Mouse (Mus musculus) liver, adult (tissue): ENCODE measurements around the gene Trim8.

Experiments
- GATA4 ChIP-seq: IDR thresholded peaks from 2 replicates; pipeline ENCODE4 v1.6.1; 2014; ENCODE audit warnings: mild to moderate bottlenecking, low read length; ENCODE audit not compliant: insufficient replicate concordance

The Trim8 gene

DNA sequence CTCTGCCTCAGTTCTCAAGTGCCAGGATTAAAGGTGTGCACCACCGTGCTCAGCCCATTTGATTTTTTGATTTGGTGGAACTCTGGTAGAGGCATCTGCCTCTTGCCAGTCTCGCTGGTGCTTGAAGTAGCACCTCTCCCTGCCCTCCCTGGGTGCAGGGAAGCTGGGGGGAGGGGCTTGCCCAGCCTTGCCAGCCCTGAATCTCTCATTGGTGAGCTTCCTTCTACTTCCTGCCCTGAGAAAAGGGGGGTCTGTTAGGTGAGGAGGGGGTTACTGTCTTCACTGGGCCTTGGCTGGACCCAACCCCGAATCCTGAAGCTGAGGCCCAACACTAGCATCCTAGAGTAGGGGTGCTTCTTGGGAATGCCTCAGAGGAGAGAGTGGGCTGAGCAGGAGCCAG is 7.2 kb downstream of the Trim8 start:
- no peak for TF ChIP-seq GATA4

DNA sequence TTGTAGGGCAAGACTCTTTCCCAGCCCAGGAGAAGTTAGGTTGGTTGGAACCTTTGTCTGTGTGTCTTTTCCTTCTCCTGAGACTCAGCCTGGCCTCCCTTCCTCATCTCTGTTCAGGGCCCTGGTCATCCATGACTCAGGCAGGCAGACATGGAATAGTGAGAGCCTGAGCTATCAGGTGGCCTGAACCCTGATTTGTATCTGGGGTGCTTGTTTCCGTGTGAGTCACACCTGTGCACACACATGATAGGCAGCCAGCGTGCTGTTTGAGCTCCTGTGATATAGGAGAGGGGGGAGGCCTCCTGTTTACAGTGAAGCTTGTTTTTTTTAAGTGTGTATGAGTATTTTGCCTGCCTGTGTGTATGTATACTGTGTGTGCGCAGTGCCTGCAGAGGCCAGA is 7.7 kb downstream of the Trim8 start:
- TF ChIP-seq GATA4, result no peak

DNA sequence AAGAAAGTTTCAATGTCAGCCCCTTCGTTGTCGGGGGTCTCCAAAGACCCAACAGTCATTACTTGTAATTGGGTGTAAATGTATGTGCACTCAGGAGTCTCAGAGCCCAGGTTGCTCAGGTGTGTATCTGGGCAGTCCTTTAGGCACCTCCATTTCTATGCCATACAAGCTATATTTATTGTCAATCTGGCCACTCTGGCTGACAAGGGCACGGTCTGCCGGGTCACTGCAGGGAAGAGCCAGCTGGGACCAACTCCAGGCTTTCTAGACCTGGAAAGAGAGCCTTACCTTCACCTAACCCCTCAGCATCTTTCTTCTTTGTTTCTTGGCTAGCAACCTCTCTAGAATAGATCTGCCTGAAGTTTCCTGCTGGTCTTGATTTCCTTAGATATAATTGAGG is 8.2 kb downstream of the Trim8 start:
- no peak for TF ChIP-seq GATA4

DNA sequence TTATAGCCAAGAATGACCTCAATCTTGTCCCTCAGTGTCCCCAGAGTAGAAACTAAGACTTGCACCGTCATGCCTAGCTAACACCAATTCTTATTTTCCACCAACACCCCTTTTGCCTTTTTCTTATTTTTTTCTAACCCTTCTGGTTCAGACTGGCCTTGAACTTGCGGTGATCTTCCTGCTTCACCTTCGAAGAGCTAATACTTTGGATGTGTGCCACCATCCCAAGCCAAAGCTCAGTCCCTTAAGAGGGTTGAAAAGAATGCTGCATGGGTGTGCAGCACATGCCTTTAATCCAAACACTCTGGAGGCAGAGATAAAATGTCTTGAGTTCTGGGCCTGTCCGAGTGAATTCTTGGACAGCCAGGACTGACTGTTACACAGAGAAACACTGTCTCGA is 8.9 kb downstream of the Trim8 start:
- no peak for TF ChIP-seq GATA4

DNA sequence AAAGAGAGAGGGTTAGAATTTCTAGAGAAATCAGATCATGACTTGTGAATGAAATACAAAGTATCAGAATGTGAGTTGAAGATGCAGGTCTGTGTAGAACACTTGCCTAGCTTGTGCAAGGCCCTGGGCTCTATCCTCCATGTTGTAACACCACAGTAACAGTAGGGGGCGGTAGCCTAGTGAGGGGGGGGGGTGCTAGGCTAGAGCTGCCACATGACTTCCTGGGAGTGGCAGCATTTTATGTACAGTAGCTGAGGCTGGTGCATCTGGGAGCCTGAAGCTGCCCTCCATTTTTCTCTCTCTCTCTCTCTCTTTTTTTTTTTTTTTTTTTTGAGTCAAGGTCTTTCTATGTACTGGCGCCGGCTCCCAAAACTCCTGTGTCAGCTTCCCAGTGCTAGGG is 9.3 kb downstream of the Trim8 start:
- no peak for TF ChIP-seq GATA4

DNA sequence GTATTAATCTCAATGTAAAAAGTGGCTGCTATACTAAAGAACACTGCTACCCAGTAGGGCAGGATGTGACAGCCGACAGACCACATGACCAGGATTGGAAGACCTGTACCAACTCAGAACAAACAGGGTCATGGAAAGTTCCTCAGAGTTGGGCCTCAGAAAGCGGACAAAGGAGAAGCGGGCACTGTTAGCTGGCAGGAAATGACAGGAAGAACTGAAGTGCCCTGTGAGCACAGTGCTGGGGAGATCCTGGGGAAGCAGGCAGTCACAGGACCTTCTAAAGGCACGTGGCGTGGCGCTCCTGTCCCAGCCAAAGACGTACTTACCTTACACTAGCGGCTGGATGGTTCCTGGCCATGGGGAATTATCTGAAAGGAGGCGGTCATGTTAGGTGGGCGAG is 9.8 kb downstream of the Trim8 start:
- TF ChIP-seq GATA4, result no peak

DNA sequence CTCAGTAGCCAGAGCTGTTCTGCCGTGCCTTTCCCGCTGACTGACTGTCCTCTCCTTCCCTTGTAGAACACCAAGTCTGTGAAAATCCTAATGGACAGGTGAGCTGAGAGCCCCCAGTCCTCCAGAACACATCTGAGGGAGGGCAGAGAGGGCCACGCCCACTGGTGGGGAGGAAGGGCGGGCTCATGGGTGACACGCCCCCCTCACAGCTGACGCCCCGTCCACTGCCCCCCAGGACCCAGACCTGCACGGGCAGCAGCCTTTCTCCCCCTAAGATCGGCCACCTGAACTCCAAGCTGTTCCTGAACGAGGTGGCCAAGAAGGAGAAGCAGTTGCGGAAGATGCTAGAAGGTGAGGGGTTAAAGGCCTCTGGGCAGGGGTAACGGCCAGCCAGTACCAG is 12.9 kb downstream of the Trim8 start:
- no peak for TF ChIP-seq GATA4

DNA sequence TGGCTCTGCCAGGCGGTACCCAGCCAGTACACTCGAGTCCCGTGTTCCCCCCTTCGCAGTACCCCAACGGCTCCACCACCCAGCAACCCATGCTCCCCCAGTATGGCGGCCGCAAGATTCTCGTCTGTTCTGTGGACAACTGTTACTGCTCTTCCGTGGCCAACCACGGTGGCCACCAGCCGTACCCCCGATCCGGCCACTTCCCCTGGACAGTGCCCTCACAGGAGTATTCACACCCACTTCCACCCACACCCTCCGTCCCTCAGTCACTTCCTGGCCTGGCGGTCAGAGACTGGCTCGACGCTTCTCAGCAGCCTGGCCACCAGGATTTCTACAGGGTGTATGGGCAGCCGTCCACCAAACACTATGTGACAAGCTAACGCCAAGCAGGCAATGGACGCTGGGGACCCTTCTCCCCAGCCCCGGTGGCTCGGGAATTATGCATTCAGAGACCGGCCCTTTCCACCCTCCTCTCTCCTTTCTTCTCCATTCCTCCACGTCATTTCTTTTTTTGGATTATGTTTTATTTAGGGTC is 13.9 kb downstream of the Trim8 start:
- TF ChIP-seq GATA4, result no peak

DNA sequence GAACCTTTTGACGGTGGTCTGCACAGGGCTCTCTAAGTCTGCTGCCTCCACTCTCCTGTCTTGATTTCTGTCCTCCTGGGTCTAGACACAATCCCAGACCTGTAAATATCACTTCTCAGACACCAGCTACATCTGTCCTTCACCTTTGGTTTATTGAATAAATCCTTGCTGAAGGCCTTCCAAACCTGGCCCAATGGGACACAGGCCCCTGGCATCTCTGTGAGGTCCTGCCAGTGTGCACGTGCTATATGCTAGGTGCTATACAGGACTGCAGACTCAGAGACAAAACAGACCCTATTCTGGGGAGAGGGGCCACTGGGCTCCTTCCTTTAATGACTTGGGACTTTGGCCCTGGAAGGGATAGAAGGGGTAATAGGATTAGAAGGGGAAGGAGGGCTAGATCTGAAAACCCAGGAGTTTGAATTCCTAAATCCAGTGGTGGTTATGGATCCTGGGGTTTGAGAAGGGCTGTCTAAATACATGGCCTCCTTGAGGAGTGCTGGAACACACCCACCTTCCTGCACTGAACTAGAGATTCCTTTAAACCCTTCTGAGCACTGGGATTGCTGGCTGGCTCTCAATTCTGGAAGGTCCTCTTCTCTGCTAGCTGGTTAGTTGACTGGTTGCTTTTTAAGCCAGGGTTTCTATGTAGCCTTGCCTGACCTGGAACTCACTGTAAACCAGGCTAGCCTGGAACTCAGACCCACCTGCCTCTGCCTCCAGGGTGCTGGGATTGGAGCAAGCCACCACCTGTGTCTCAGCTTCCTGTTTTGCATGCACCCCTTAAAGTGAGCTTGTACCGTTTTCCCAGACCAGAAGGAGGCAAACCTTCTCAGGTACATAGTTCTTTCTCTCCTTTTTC is 15.4 kb downstream of the Trim8 start:
- no peak for TF ChIP-seq GATA4

DNA sequence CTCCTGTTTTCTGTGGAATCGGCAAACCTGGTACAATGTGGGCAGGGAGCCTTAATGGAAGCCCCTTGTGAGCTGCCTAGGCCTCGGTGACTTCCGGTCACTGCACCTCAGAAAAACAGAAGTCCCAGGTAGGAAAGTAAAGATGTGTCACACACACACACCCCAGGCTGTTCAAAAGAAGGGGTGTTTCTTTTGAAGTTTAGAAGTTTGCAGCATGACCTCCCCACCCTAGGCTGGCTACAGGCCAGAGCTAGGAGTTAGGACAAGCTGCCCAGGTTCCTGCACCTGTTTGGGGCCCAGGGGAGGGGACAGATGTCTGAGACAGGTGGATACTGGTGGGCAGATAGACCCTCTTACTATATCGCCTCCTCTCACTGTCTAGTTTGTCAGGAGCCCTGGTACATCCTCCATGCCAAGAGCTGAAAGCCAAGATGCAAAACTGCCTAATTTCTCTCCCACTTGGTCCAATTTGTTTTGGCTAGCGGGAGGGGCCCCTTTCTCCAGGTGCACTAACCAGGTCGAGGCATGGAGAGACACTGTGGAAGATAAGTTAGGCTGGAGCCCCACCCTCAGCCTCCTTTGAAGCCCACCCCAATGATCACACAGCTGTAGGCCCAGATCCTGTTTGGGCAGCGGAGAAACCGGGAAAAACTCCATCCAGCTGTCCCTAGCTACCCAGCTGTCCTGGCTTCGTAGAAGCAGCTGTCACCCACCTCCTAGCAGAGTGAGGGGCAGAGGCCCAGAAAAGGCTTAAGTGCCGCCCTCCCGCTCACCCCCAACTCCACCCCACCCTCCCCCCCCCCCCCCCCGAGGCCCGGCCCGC is 16.2 kb downstream of the Trim8 start:
- TF ChIP-seq GATA4, result no peak

DNA sequence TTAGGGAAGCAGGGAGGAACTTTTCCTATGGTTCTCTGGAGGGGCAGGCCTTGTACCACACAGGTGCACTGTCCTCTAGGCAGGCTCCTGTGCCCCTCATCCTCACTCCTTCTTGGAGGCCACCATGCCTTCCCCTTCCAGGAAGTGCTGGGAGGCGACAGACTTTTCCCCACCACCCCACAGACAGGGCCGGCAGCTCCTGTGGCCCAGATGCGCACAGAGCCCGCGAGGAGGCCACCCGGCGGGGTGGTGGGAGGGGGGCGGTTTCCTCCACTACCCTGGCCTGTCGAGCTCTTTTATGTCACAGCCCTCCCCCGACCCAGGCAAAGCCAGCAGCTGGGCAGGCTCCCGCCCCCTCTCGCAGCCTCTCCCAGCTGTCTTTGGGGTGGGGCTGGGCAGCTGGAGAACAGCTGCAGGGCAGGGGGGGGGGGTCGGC is 16.9 kb downstream of the Trim8 start:
- TF ChIP-seq GATA4, result no peak

DNA sequence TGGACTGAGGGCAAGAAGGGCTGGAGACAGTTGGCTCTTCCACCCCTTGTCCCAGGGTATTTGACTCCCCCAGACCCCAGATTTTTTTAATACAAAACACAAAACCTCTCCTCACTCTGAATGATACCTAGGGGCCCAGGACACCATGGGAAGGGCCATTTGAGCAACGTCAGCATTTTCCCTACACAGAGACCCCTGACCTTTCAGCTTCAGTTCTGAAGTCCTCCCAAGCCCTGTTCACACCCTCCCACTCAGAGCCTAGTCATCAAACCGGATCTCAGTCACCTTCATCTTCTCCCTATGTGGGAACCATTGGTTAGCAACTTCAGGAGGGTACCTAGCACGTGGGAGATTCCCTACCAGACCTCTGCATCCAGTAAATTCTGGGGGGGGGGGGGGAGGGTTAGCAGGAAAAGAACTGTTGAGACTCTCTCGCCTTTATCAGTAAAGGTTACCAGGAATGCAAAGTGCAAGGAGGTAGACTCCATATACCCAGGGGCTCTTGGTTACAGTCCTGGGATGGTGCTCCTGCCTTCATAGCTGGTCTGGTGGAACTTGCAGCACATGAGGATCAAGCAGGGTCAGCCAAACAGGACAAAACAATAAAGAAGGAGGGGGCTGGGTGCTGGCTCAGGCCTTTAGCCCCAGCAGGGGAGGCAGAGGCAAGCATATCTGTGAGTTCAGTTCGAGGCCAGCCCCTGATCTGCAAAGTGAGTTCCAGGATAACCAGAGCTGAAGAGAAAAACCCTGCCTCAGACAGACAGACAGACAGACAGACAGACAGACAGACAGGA is 17.5 kb downstream of the Trim8 start:
- no peak for TF ChIP-seq GATA4

DNA sequence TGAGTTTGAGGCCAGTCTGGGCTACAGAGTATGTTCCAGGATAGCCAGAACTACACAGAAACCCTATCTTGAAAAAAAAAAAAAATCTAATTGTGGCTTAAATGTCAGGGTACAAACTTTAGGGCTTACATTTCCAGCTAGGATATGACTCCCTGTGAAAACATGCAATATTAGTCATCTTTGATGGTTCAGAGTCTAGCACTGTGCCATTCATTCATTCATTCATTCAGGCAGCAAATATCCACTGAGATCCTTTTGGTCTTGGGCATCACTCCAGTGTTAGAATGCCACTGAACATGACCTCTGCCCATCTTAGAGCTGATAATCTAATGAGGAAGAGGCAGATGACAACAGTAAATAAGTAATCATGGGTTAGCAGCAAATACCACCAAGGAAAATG is 20.2 kb downstream of the Trim8 start:
- TF ChIP-seq GATA4, result no peak

DNA sequence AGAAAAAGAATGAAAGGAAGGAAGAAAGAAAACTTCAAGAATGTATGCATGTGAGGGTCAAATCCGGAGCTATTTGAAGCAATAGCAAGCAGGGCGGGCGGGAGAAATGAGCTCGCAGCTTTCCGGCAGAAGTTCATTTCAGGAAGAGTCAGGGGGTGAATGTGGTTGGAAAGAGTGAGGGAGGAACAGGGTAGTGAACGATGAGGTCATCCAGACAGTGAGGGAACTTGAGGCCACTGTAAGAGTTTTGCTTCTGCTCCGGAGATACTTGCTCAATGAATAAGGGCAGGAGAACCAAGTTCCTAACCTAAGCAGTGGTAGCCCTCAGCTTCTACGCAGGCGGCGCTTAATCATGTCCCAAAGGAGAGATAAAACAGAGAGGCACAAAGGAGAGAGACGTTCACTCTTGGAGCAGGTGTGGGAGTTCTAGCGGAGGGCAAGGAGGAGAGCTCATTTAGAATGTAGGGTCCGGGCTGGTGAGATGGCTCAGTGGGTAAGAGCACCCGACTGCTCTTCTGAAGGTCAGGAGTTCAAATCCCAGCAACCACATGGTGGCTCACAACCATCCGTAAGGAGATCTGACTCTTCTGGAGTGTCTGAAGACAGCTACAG is 21.0 kb downstream of the Trim8 start:
- TF ChIP-seq GATA4, result no peak

DNA sequence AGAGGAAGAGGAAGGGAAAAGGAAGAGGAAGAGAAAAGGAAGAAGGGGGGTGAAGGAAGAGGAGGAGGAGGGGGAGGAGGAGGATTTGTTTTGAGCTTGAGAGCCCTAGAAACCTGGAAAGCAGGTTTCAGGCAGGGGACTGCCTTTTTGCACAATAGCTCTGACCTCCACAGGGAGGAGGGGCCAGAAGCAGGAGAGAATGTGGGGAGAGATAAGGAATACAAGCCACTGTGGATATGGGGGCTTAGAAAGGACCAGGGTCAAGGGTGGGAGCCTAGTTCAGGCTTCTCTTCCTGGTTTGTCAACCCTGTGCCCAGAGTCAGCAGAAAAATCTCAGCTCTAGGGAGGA is 21.6 kb downstream of the Trim8 start:
- TF ChIP-seq GATA4, result no peak
